Mouse (Mus musculus): Measurements from ENCODE around the gene Gamt.

GRCm38 (mm10) chr10:80288097-80288496, 27.3 kb upstream of the Gamt start:
- TF ChIP-seq CTCF (IDR thresholded peaks at IDR 0.05; ENCODE audit: borderline replicate concordance, insufficient read depth, low read depth, low read length) (no peak), POLR2A (IDR thresholded peaks at IDR 0.05; ENCODE audit: borderline replicate concordance, insufficient read depth, low read length) (no peak)

All from cerebellum, adult 2 months (tissue).